Mouse (Mus musculus) stomach, embryonic 14.5 days (tissue): ENCODE measurements around the gene Srd5a1. TPM values are rescaled to one million over a fixed set of nuclear protein-coding genes. Genes with fewer than 3 reads are reported as not detected.
"Not testable (repeated sequence)": the region's sequence is repeated elsewhere in the genome, so short reads cannot be mapped to it uniquely, and the experiment has no call there.

Experiments
- ATAC-seq: fragments of 200-750 bp; cut with Nextera tagmentation; 2 replicates; pipeline ENCODE4 v1.8.0; 2017; ENCODE audit warnings: low read depth, moderate TSS enrichment; ENCODE audit not compliant: insufficient number of reproducible peaks, insufficient read depth, low FRiP score
- H3K27ac ChIP-seq: fragments of 300-500 bp; sonication (generic); 2 replicates; pipeline ENCODE4 v1.5.1; 2014; ENCODE audit warnings: mild to moderate bottlenecking, low read length, moderate library complexity, mixed read lengths
- H3K27me3 ChIP-seq: fragments of 300-500 bp; sonication (generic); 2 replicates; pipeline ENCODE4 v1.6.1; 2014; ENCODE audit warnings: low read length, control low read depth, mixed read lengths; ENCODE audit not compliant: control insufficient read depth, insufficient read depth
- H3K36me3 ChIP-seq: fragments of 300-500 bp; sonication (generic); 2 replicates; pipeline ENCODE4 v1.6.1; 2014; ENCODE audit warnings: mild to moderate bottlenecking, control low read depth, low read length, moderate library complexity, mixed read lengths; ENCODE audit not compliant: control insufficient read depth, insufficient read depth
- H3K4me1 ChIP-seq: fragments of 300-500 bp; sonication (generic); 2 replicates; pipeline ENCODE4 v1.6.1; 2014; ENCODE audit warnings: low read length, control low read depth, mixed read lengths; ENCODE audit not compliant: control insufficient read depth, insufficient read depth
- H3K4me2 ChIP-seq: fragments of 300-500 bp; sonication (generic); replicated peaks from 2 replicates; pipeline ENCODE4 v1.6.1; 2014; ENCODE audit warnings: low read depth, low read length, control low read depth
- H3K4me3 ChIP-seq: fragments of 300-500 bp; sonication (generic); 2 replicates; pipeline ENCODE4 v1.5.1; 2014; ENCODE audit warnings: low read depth, low read length, control low read depth
- H3K9ac ChIP-seq: fragments of 300-500 bp; sonication (generic); replicated peaks from 2 replicates; pipeline ENCODE4 v1.6.1; 2014; ENCODE audit warnings: low read depth, mild to moderate bottlenecking, control low read depth, low read length, moderate library complexity, mixed read lengths
- H3K9me3 ChIP-seq: fragments of 300-500 bp; sonication (generic); 2 replicates; pipeline ENCODE4 v1.6.1; 2016; ENCODE audit warnings: low read depth, low read length, control low read depth; ENCODE audit not compliant: control insufficient read depth
- WGBS: fragments of 180-500 bp; shearing (Covaris S2); extraction: QIAGEN DNeasy Blood & Tissue Kit; methylation state at CpG from one replicate; pipeline ENCODE4 v1.1.7; 2014; 5-methylcytosine and 5-hydroxymethylcytosine counted together
- polyA plus RNA-seq: library from polyadenylated mRNA; unstranded; fragments of >200 nt; fragmentation: Nextera tagmentation; extraction: Ambion mirVana; gene quantifications from 2 replicates; pipeline ENCODE4 v1.2.1, GENCODE M21; 2014

Srd5a1 gene
- polyA plus RNA-seq, 1 experiment from 2014 or later: 35.3 TPM

- H3K27me3 ChIP-seq: no peaks in the 10 kb centered on the region
These were observed 368 bp downstream of the Srd5a1 start for GRCm38 (mm10) chr13:69610751-69611397.

GRCm38 (mm10) chr13:69608734-69609133 is 2.5 kb downstream of the Srd5a1 start:
- no peaks in the 10 kb centered on the region for H3K9me3 ChIP-seq
- no peak overlapping the region for H3K27ac ChIP-seq
- H3K4me3 ChIP-seq: no peak overlapping the region
- no peaks in the 10 kb centered on the region for H3K27me3 ChIP-seq
- no peak for ATAC-seq
- 67% methylated on average over 8 of the region's 8 CpGs for WGBS
- no peak overlapping the region for H3K9ac ChIP-seq
- H3K4me1 ChIP-seq: peaks cover 5% of the 10 kb centered on the region; the same call in 1 of the 2 replicates
- peaks cover 5% of the 10 kb centered on the region for H3K36me3 ChIP-seq
- no peak overlapping the region for H3K4me2 ChIP-seq

More at GRCm38 (mm10) chr13:69610751-69611397, 368 bp downstream of the Srd5a1 start:
- ATAC-seq: peak; percentile 7
- peak overlapping the region; percentile 71 for H3K4me2 ChIP-seq
- peaks cover 5% of the 10 kb centered on the region; the same call in 1 of the 2 replicates for H3K4me1 ChIP-seq
- no peaks in the 10 kb centered on the region for H3K9me3 ChIP-seq
- H3K27ac ChIP-seq: no peak overlapping the region
- peak overlapping the region; percentile 45 for H3K9ac ChIP-seq
- peak overlapping the region; percentile 50 for H3K4me3 ChIP-seq
- WGBS: under 1% methylated on average over 40 of the region's 40 CpGs
- H3K36me3 ChIP-seq: peaks cover 21% of the 10 kb centered on the region

- 68% methylated on average over 1 of the region's 1 CpGs for WGBS
- Histone ChIP-seq H3K27ac (no peak overlapping the region), H3K9ac (no peak overlapping the region), H3K36me3 (no peaks in the 10 kb centered on the region), H3K9me3 (no peaks in the 10 kb centered on the region), H3K4me2 (no peak overlapping the region), H3K4me3 (no peak overlapping the region), H3K4me1 (no peaks in the 10 kb centered on the region), H3K27me3 (no peaks in the 10 kb centered on the region)
- no peak for ATAC-seq
These were observed 6.6 kb downstream of the Srd5a1 start for GRCm38 (mm10) chr13:69604670-69605069.

- Histone ChIP-seq H3K4me2 (no peak overlapping the region), H3K9me3 (no peaks in the 10 kb centered on the region), H3K36me3 (no peaks in the 10 kb centered on the region), H3K4me3 (no peak overlapping the region), H3K4me1 (no peaks in the 10 kb centered on the region), H3K27ac (no peak overlapping the region), H3K9ac (no peak overlapping the region), H3K27me3 (no peaks in the 10 kb centered on the region)
- ATAC-seq: no peak
- WGBS: 86% methylated on average over 5 of the region's 5 CpGs
These were observed 9.9 kb downstream of the Srd5a1 start for GRCm38 (mm10) chr13:69601321-69601720.

GRCm38 (mm10) chr13:69600863-69601262 is 10.4 kb downstream of the Srd5a1 start:
- not testable (repeated sequence) for H3K9ac ChIP-seq, H3K4me1 ChIP-seq, H3K4me2 ChIP-seq, H3K36me3 ChIP-seq, H3K27ac ChIP-seq, ATAC-seq, H3K9me3 ChIP-seq, H3K4me3 ChIP-seq, H3K27me3 ChIP-seq
- 83% methylated on average over 5 of the region's 5 CpGs for WGBS

- Histone ChIP-seq H3K9me3 (no peaks in the 10 kb centered on the region), H3K4me1 (no peaks in the 10 kb centered on the region), H3K4me3 (no peak overlapping the region), H3K27ac (no peak overlapping the region), H3K27me3 (no peaks in the 10 kb centered on the region), H3K9ac (no peak overlapping the region), H3K4me2 (no peak overlapping the region), H3K36me3 (no peaks in the 10 kb centered on the region)
- 86% methylated on average over 10 of the region's 10 CpGs for WGBS
- no peak for ATAC-seq
These were observed 12.4 kb downstream of the Srd5a1 start for GRCm38 (mm10) chr13:69598867-69599266.

GRCm38 (mm10) chr13:69596515-69596914 is 14.7 kb downstream of the Srd5a1 start:
- no peaks in the 10 kb centered on the region for H3K4me1 ChIP-seq
- H3K4me2 ChIP-seq: no peak overlapping the region
- H3K27ac ChIP-seq: no peak overlapping the region
- H3K9ac ChIP-seq: no peak overlapping the region
- 88% methylated on average over 2 of the region's 2 CpGs for WGBS
- H3K27me3 ChIP-seq: no peaks in the 10 kb centered on the region
- no peak for ATAC-seq
- no peaks in the 10 kb centered on the region for H3K36me3 ChIP-seq
- no peaks in the 10 kb centered on the region for H3K9me3 ChIP-seq
- H3K4me3 ChIP-seq: no peak overlapping the region

- 89% methylated on average over 6 of the region's 6 CpGs for WGBS
- Histone ChIP-seq H3K9me3 (no peaks in the 10 kb centered on the region), H3K4me3 (no peak overlapping the region), H3K27ac (no peak overlapping the region), H3K4me1 (no peaks in the 10 kb centered on the region), H3K27me3 (no peaks in the 10 kb centered on the region), H3K4me2 (no peak overlapping the region), H3K9ac (no peak overlapping the region), H3K36me3 (no peaks in the 10 kb centered on the region)
- no peak for ATAC-seq
These were observed 15.3 kb downstream of the Srd5a1 start for GRCm38 (mm10) chr13:69595911-69596310.
